Mouse (Mus musculus): Measurements from ENCODE around the gene Dexi. TPM values are rescaled to one million over a fixed set of nuclear protein-coding genes. Genes with fewer than 3 reads are reported as not detected.

The Dexi gene
- total and polyA plus RNA-seq, 3 experiments: 9.3 to 17.8 TPM; not detected in 1

- no peak overlapping the region for H3K4me3 ChIP-seq (ENCODE audit: control insufficient read depth in 1 of 2, insufficient read depth in 1 of 2, low read depth in 2 of 2, low read length in 2 of 2)
- no peaks in the 10 kb centered on the region for H3K9me3 ChIP-seq (replicated peaks; ENCODE audit: insufficient read depth, low read length)
- no peaks in the 10 kb centered on the region for H3K79me2 ChIP-seq (ENCODE audit: control insufficient read depth, insufficient read depth, low read length, poor library complexity)
- no peak overlapping the region for H3K9ac ChIP-seq (ENCODE audit: control insufficient read depth, low read depth, low read length, poor library complexity, severe bottlenecking)
- TF ChIP-seq RCOR1 (IDR thresholded peaks at IDR 0.05; ENCODE audit: low read depth, low read length) (no peak), GABPA (IDR thresholded peaks at IDR 0.05; ENCODE audit: low read depth, low read length) (no peak), USF1 (IDR thresholded peaks at IDR 0.05; ENCODE audit: low read depth, low read length) (no peak)
- no peaks in the 10 kb centered on the region for H3K4me1 ChIP-seq (ENCODE audit: control insufficient read depth in 1 of 2, insufficient read depth in 2 of 2, low read length in 2 of 2)
- no peak overlapping the region for H3K27ac ChIP-seq (ENCODE audit: control insufficient read depth, low read depth, low read length)
- H3K27me3 ChIP-seq (ENCODE audit: control insufficient read depth in 1 of 2, insufficient read depth in 2 of 2, low read length in 2 of 2): peaks cover 0 to 4% of the 10 kb centered on the region in 2 experiments; a peak in 2 of 4 replicates
- DNase-seq (ENCODE audit: low read depth, low spot score): no peak
- no peaks in the 10 kb centered on the region for H3K36me3 ChIP-seq (ENCODE audit: control insufficient read depth in 1 of 2, insufficient read depth in 2 of 2, low read length in 2 of 2)
Measured at GRCm38 (mm10) chr16:10498096-10498602, 44.7 kb downstream of the Dexi start.

- H3K27me3 ChIP-seq (ENCODE audit: control insufficient read depth in 1 of 2, insufficient read depth in 2 of 2, low read length in 2 of 2): peaks cover 0 to 4% of the 10 kb centered on the region in 2 experiments; a peak in 2 of 4 replicates
- no peak overlapping the region for H3K4me3 ChIP-seq (ENCODE audit: control insufficient read depth in 1 of 2, insufficient read depth in 1 of 2, low read depth in 2 of 2, low read length in 2 of 2)
- no peaks in the 10 kb centered on the region for H3K36me3 ChIP-seq (ENCODE audit: control insufficient read depth in 1 of 2, insufficient read depth in 2 of 2, low read length in 2 of 2)
- TF ChIP-seq EP300 (IDR thresholded peaks at IDR 0.05; ENCODE audit: low read depth in 1 of 2, low read length in 2 of 2) (no peak), MAZ (IDR thresholded peaks at IDR 0.05; ENCODE audit: low read depth, low read length) (no peak), ZNF384 (IDR thresholded peaks at IDR 0.05; ENCODE audit: low read depth, low read length) (no peak), SIN3A (IDR thresholded peaks at IDR 0.05; ENCODE audit: low read length) (no peak), ZMIZ1 (IDR thresholded peaks at IDR 0.05; ENCODE audit: low read depth, low read length) (no peak)
- H3K9me3 ChIP-seq (replicated peaks; ENCODE audit: insufficient read depth, low read length): no peaks in the 10 kb centered on the region
- no peak for DNase-seq (ENCODE audit: low read depth, low spot score)
- no peak overlapping the region for H3K9ac ChIP-seq (ENCODE audit: control insufficient read depth, low read depth, low read length, poor library complexity, severe bottlenecking)
- H3K79me2 ChIP-seq (ENCODE audit: control insufficient read depth, insufficient read depth, low read length, poor library complexity): no peaks in the 10 kb centered on the region
- H3K27ac ChIP-seq (ENCODE audit: control insufficient read depth, low read depth, low read length): no peak overlapping the region
- H3K4me1 ChIP-seq (ENCODE audit: control insufficient read depth in 1 of 2, insufficient read depth in 2 of 2, low read length in 2 of 2): no peaks in the 10 kb centered on the region
Measured at GRCm38 (mm10) chr16:10495824-10496298, 47.0 kb downstream of the Dexi start.

GRCm38 (mm10) chr16:10492587-10492986, 50.3 kb downstream of the Dexi start:
- Histone ChIP-seq H3K4me1 (ENCODE audit: control insufficient read depth in 1 of 2, insufficient read depth in 2 of 2, low read length in 2 of 2) (no peaks in the 10 kb centered on the region), H3K9me3 (replicated peaks; ENCODE audit: insufficient read depth, low read length) (no peaks in the 10 kb centered on the region), H3K36me3 (ENCODE audit: control insufficient read depth in 1 of 2, insufficient read depth in 2 of 2, low read length in 2 of 2) (no peaks in the 10 kb centered on the region), H3K9ac (ENCODE audit: control insufficient read depth, low read depth, low read length, poor library complexity, severe bottlenecking) (no peak overlapping the region), H3K4me3 (ENCODE audit: control insufficient read depth in 1 of 2, insufficient read depth in 1 of 2, low read depth in 2 of 2, low read length in 2 of 2) (no peak overlapping the region), H3K79me2 (ENCODE audit: control insufficient read depth, insufficient read depth, low read length, poor library complexity) (no peaks in the 10 kb centered on the region), H3K27me3 (ENCODE audit: control insufficient read depth in 1 of 2, insufficient read depth in 2 of 2, low read length in 2 of 2) (peaks cover 0 to 2% of the 10 kb centered on the region in 2 experiments; a peak in 1 of 4 replicates), H3K27ac (ENCODE audit: control insufficient read depth, low read depth, low read length) (no peak overlapping the region)
- no peak for DNase-seq (ENCODE audit: low read depth, low spot score)
- no peak for TF ChIP-seq SIN3A (IDR thresholded peaks at IDR 0.05; ENCODE audit: low read length)
- no peak for TF ChIP-seq E2F4 (IDR thresholded peaks at IDR 0.05; ENCODE audit: borderline replicate concordance, low read depth, low read length)
- no peak for TF ChIP-seq CTCF (IDR thresholded peaks at IDR 0.05 in 2 of 3, conservative IDR thresholded peaks at IDR 0.05 in 1 of 3; ENCODE audit: control insufficient read depth in 1 of 3, insufficient read depth in 1 of 3, low read depth in 2 of 3, low read length in 3 of 3, poor library complexity in 1 of 3, severe bottlenecking in 1 of 3)
- TF ChIP-seq POLR2A (IDR thresholded peaks at IDR 0.05; ENCODE audit: control insufficient read depth in 1 of 2, insufficient read depth in 1 of 2, low read depth in 1 of 2, low read length in 2 of 2, poor library complexity in 1 of 2): no peak
- TF ChIP-seq EP300 (IDR thresholded peaks at IDR 0.05; ENCODE audit: low read depth in 1 of 2, low read length in 2 of 2): no peak
- no peak for TF ChIP-seq MAZ (IDR thresholded peaks at IDR 0.05; ENCODE audit: low read depth, low read length)
- TF ChIP-seq CHD1 (IDR thresholded peaks at IDR 0.05; ENCODE audit: low read depth, low read length): no peak
